Mouse (Mus musculus): Measurements from ENCODE around the gene Alox5. TPM values are rescaled to one million over a fixed set of nuclear protein-coding genes. Genes with fewer than 3 reads are reported as not detected.

Alox5 gene
- polyA plus RNA-seq, 1 experiment, result 0.74 TPM

GRCm38 (mm10) chr6:116361993-116362392, 99.0 kb downstream of the Alox5 start:
- Histone ChIP-seq H3K4me3 (replicated peaks; ENCODE audit: insufficient read depth, low read depth, low read length) (no peak overlapping the region), H3K4me1 (ENCODE audit: control insufficient read depth, insufficient read depth, low read length) (peaks cover 7% of the 10 kb centered on the region), H3K27ac (ENCODE audit: insufficient read depth, low read length) (no peak overlapping the region), H3K27me3 (ENCODE audit: control insufficient read depth, insufficient read depth, low read length) (no peaks in the 10 kb centered on the region)
- TF ChIP-seq POLR2A (IDR thresholded peaks at IDR 0.05; ENCODE audit: borderline replicate concordance, insufficient read depth, low read length), result no peak
- no peak for TF ChIP-seq CTCF (IDR thresholded peaks at IDR 0.05; ENCODE audit: borderline replicate concordance, insufficient read depth, low read depth, low read length)
- DNase-seq, result no peak
- WGBS, result 89% methylated on average over 4 of the region's 4 CpGs

GRCm38 (mm10) chr6:116361463-116361862, 99.5 kb downstream of the Alox5 start:
- Histone ChIP-seq H3K4me1 (ENCODE audit: control insufficient read depth, insufficient read depth, low read length) (peaks cover 10% of the 10 kb centered on the region), H3K27ac (ENCODE audit: insufficient read depth, low read length) (no peak overlapping the region), H3K27me3 (ENCODE audit: control insufficient read depth, insufficient read depth, low read length) (no peaks in the 10 kb centered on the region), H3K4me3 (replicated peaks; ENCODE audit: insufficient read depth, low read depth, low read length) (no peak overlapping the region)
- no peak for TF ChIP-seq POLR2A (IDR thresholded peaks at IDR 0.05; ENCODE audit: borderline replicate concordance, insufficient read depth, low read length)
- no peak for TF ChIP-seq CTCF (IDR thresholded peaks at IDR 0.05; ENCODE audit: borderline replicate concordance, insufficient read depth, low read depth, low read length)
- no peak for DNase-seq
- WGBS, result 88% methylated on average over 3 of the region's 3 CpGs

Other genes with a start within 250 kb of the Alox5 start
- 8.0 and 8.5 TPM in 2 replicates for gene Zfand4, start 197.0 kb downstream of the Alox5 start, polyA plus RNA-seq (2012; rRNA removed)
- 80.9 and 84.5 TPM in 2 replicates for gene March8, start 123.2 kb downstream of the Alox5 start, polyA plus RNA-seq (2012; rRNA removed)
- not detected in 2 replicates for gene Olfr211, start 27.9 kb upstream of the Alox5 start, polyA plus RNA-seq (2012; rRNA removed)
- gene Olfr212, start 45.3 kb upstream of the Alox5 start, polyA plus RNA-seq (2012; rRNA removed), result 0.03 TPM in 1 of 2 replicates, not detected in the other
- gene Olfr213, start 77.3 kb upstream of the Alox5 start, polyA plus RNA-seq (2012; rRNA removed), result not detected in 2 replicates
- 0.11 and 0.21 TPM in 2 replicates for gene Gm5580, start 90.0 kb upstream of the Alox5 start, polyA plus RNA-seq (2012; rRNA removed)
- not detected in 2 replicates for gene Olfr214, start 93.1 kb upstream of the Alox5 start, polyA plus RNA-seq (2012; rRNA removed)
- gene Olfr215, start 123.0 kb upstream of the Alox5 start, polyA plus RNA-seq (2012; rRNA removed), result not detected in 2 replicates
- 32.4 and 34.2 TPM in 2 replicates for gene Zfp422, start 167.8 kb upstream of the Alox5 start, polyA plus RNA-seq (2012; rRNA removed)
- gene Depp1, start 189.4 kb upstream of the Alox5 start, polyA plus RNA-seq (2012; rRNA removed), result 0.84 and 1.00 TPM in 2 replicates
- 10.3 and 12.9 TPM in 2 replicates for gene Rassf4, start 212.8 kb upstream of the Alox5 start, polyA plus RNA-seq (2012; rRNA removed)